Mouse (Mus musculus): ENCODE data around the gene Pamr1. TPM values are rescaled to one million over a fixed set of nuclear protein-coding genes. Genes with fewer than 3 reads are reported as not detected.

The Pamr1 gene
- polyA plus RNA-seq, 1 experiment from 2014 or later: 1.7 TPM

GRCm38 (mm10) chr2:102552095-102552537, 2.3 kb downstream of the Pamr1 start:
- Histone ChIP-seq H3K9me3 (replicated peaks) (no peaks in the 10 kb centered on the region), H3K27me3 (ENCODE audit: low read depth, poor library complexity, severe bottlenecking) (peaks cover 37% of the 10 kb centered on the region), H3K36me3 (no peaks in the 10 kb centered on the region), H3K4me3 (no peak overlapping the region), H3K27ac (no peak overlapping the region), H3K4me1 (peaks cover 31% of the 10 kb centered on the region)
- no peak for DNase-seq (ENCODE audit: low spot score)
- WGBS: 48% methylated on average over 5 of the region's 5 CpGs

DNA sequence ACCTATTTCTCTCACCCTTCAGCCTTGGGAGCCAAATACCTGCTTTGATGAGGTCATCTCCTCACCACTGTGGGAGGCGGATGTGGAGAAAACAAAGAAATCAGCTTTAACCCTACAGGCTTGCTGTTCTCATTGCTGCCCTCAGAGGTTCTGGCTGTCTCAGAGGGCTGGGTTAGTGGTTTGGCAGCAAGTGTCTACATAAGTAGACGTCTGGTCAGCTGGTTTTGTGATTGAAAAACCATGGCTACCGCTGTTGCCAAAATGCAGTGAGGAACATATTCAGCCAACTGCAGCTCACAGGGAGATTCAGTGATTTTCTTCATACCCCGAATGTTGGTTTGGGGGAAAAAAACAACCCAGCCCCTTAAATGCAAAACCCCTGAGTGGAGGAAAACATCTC, 7.3 kb downstream of the Pamr1 start:
- Histone ChIP-seq H3K36me3 (no peaks in the 10 kb centered on the region), H3K27me3 (ENCODE audit: low read depth, poor library complexity, severe bottlenecking) (no peaks in the 10 kb centered on the region), H3K4me3 (no peak overlapping the region), H3K4me1 (peaks cover 3% of the 10 kb centered on the region; the same call in 1 of the 2 replicates), H3K27ac (no peak overlapping the region), H3K9me3 (replicated peaks) (no peaks in the 10 kb centered on the region)
- 76% methylated on average over 4 of the region's 4 CpGs for WGBS
- DNase-seq (ENCODE audit: low spot score): no peak

DNA sequence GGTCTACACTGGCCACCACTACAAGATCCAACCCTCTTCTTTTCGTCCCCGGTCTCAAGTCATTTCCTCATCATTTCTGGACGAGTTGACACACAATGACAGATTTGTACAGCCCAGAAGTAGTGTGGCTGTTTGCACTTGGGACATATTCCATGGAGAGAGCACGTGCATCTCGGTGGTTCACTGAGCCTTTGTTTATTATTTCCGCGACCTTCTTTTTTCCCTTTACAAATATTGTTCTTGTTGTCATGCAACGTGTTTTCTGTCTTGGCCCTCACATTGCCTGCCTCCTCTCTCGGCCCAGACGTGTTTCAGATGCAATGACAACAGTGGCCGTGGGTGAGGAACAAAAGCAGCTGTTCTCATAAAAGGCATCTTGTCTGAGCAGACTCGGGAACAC, 9.2 kb downstream of the Pamr1 start:
- WGBS: 91% methylated on average over 12 of the region's 12 CpGs
- Histone ChIP-seq H3K9me3 (replicated peaks) (no peaks in the 10 kb centered on the region), H3K4me3 (no peak overlapping the region), H3K4me1 (no peaks in the 10 kb centered on the region), H3K27me3 (ENCODE audit: low read depth, poor library complexity, severe bottlenecking) (no peaks in the 10 kb centered on the region), H3K27ac (no peak overlapping the region), H3K36me3 (no peaks in the 10 kb centered on the region)
- DNase-seq (ENCODE audit: low spot score): no peak

DNA sequence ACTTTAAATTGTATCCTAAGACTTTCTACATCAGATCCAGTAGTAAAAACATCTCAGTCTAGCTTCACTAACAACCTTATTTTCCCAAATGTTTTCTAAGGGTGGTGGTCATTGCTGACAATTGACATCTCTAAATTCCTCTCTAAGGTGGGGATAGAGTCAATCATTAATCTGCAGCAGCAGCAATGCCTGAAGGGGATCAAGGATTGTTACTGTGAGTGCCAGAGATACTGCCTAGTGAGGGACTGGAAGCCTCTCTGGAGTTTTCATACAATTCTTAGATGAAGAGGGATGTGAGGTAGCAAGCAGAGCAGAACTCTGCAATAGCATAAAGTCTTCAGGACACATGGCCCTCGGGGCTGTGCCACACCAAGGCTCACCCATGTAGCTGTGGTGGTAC, 14.0 kb downstream of the Pamr1 start:
- DNase-seq (ENCODE audit: low spot score): no peak
- Histone ChIP-seq H3K36me3 (no peaks in the 10 kb centered on the region), H3K27ac (no peak overlapping the region), H3K4me1 (no peaks in the 10 kb centered on the region), H3K9me3 (replicated peaks) (no peaks in the 10 kb centered on the region), H3K4me3 (no peak overlapping the region), H3K27me3 (ENCODE audit: low read depth, poor library complexity, severe bottlenecking) (no peaks in the 10 kb centered on the region)
- WGBS: 69% methylated on average over 1 of the region's 1 CpGs

DNA sequence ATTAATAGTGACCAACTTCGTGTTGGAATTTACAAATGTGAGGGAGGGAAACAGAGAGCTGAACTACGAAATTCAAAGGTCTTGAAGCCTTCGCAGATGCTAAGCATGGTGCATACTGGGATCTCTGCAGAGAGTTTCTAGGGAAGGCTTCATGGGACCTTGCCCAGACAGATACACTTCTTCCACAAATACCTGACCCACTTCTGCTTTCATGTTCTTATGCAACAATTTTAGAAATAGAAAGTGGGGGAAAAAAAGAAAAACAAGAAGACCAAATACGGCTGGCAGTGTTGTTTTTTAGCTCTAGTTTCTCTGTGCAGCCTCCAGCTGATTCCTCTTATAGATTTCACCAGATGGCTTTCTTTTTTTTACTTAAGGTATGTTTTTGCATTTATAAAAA, 29.4 kb downstream of the Pamr1 start:
- no peak for DNase-seq (ENCODE audit: low spot score)
- Histone ChIP-seq H3K27me3 (ENCODE audit: low read depth, poor library complexity, severe bottlenecking) (no peaks in the 10 kb centered on the region), H3K27ac (no peak overlapping the region), H3K36me3 (no peaks in the 10 kb centered on the region), H3K4me1 (no peaks in the 10 kb centered on the region), H3K9me3 (replicated peaks) (no peaks in the 10 kb centered on the region), H3K4me3 (no peak overlapping the region)
- WGBS: 84% methylated on average over 4 of the region's 4 CpGs

DNA sequence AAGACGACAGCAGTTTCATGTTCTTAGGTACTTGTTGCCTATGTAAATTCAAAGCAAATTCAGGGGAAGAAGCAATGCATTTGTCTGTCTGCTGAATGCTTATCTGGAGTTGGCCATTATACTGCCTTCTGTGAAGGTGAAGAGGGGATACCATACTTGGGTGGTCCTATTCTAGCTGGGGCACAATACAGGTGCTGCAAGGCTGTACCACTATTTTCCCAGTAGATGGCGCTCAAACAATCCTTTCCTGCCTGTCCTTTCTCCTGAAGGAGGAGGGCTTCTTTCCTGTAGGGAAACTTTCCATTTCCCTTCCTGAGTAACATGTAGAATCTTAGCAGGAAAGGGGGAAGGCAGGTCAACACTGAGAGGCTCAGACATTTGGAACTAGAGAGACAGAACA, 40.2 kb downstream of the Pamr1 start:
- Histone ChIP-seq H3K36me3 (no peaks in the 10 kb centered on the region), H3K4me1 (no peaks in the 10 kb centered on the region), H3K27ac (no peak overlapping the region), H3K27me3 (ENCODE audit: low read depth, poor library complexity, severe bottlenecking) (no peaks in the 10 kb centered on the region), H3K4me3 (no peak overlapping the region), H3K9me3 (replicated peaks) (no peaks in the 10 kb centered on the region)
- WGBS: 38% methylated on average over 2 of the region's 2 CpGs
- peak; percentile 43 for DNase-seq (ENCODE audit: low spot score)

DNA sequence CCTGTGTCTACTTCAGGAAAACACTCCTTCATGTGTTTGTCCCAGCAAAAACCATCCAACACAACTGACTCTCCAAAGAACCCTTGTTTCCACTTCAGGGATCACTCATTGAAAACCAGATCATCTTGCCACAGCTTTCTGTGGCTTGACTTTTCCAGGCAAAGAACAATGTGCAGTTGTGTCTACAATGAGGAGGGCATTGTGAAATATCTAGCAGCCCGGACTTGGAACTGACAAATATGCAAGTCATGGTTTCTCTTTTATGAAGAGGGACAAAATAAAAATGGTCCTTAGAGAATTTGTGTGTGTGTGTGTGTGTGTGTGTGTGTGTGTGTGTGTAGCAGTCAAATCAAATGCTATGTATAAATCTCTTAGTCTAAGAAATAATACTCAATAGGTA, 44.7 kb downstream of the Pamr1 start:
- no peak for DNase-seq (ENCODE audit: low spot score)
- 0 out of 2 replicates have a peak, but pooled peaks cover 5% of the 10 kb centered on the region for H3K27me3 ChIP-seq (ENCODE audit: low read depth, poor library complexity, severe bottlenecking)

DNA sequence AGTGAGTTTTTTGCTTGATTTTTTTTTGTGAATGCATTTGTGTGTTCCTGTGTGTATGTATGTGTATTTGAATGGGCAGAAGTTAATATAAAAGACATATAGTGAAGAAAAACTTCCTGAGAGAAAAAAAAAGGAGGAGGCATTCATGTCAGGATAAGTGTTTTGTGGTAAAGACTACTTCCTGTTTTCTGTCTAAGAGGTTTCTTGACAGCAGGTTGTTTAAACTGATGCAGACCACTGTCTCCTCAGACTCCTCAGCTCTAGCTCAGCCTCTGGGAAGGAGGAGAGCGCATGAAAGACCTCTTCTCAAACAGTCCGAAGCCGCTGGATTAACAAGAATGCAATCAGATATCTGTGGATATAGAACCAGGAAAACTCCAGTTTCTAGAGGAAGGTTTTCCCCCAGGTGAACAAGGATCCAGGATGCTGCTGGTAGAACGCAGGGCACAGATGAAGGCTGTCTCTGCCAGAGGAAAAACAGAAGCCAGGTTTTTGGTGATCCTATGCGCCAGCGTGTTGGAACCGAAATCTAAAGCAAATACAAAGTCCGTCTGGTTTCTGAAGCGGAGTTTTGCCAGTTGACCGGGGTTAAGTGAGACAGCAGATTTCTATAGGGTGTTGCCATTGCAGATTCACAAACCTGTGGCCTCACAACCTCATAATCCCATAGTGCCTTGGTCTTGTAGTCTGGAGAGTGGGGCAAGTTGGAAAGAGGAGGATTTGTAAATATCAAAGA, 45.8 kb downstream of the Pamr1 start:
- H3K27me3 ChIP-seq (ENCODE audit: low read depth, poor library complexity, severe bottlenecking): 0 out of 2 replicates have a peak, but pooled peaks cover 5% of the 10 kb centered on the region
- no peaks in the 10 kb centered on the region for H3K36me3 ChIP-seq
- DNase-seq (ENCODE audit: low spot score): no peak
- H3K27ac ChIP-seq: no peak overlapping the region
- WGBS: 93% methylated on average over 10 of the region's 10 CpGs
- no peaks in the 10 kb centered on the region for H3K9me3 ChIP-seq (replicated peaks)
- peaks cover 9% of the 10 kb centered on the region for H3K4me1 ChIP-seq
- H3K4me3 ChIP-seq: no peak overlapping the region

More for the DNA sequence above, 44.7 kb downstream of the Pamr1 start:
- H3K4me3 ChIP-seq: no peak overlapping the region
- peaks cover 8% of the 10 kb centered on the region for H3K4me1 ChIP-seq
- WGBS: 86% methylated on average over 1 of the region's 1 CpGs
- no peaks in the 10 kb centered on the region for H3K36me3 ChIP-seq
- no peak overlapping the region for H3K27ac ChIP-seq
- H3K9me3 ChIP-seq (replicated peaks): no peaks in the 10 kb centered on the region

GRCm38 (mm10) chr2:102598911-102599721, 49.3 kb downstream of the Pamr1 start:
- WGBS: 39% methylated on average over 2 of the region's 2 CpGs
- Histone ChIP-seq H3K27me3 (ENCODE audit: low read depth, poor library complexity, severe bottlenecking) (0 out of 2 replicates have a peak, but pooled peaks cover 5% of the 10 kb centered on the region), H3K36me3 (no peaks in the 10 kb centered on the region), H3K27ac (no peak overlapping the region), H3K9me3 (replicated peaks) (no peaks in the 10 kb centered on the region), H3K4me3 (no peak overlapping the region), H3K4me1 (peaks cover 9% of the 10 kb centered on the region)
- DNase-seq (ENCODE audit: low spot score): no peak

DNA sequence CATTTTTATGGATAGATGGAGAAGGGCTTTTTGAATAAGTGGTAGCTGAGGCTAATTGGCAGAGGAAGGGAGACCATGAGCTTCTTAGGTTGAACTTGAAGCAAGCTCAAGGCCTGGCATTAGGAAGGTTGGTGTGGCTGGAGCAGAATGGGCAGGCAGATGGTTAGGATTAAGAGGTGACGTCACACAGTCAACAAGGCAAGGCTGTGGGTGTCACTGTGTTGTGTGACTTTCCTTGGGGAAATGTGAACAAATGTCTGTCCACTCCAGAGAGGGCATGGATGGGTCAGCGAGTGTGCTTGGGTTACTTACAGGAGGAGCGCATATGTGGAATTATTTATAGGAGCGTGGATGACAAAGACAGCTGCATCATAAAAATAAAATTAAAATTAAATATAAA, 50.7 kb downstream of the Pamr1 start:
- Histone ChIP-seq H3K27ac (no peak overlapping the region), H3K4me3 (no peak overlapping the region), H3K4me1 (peaks cover 9% of the 10 kb centered on the region), H3K9me3 (replicated peaks) (no peaks in the 10 kb centered on the region), H3K27me3 (ENCODE audit: low read depth, poor library complexity, severe bottlenecking) (0 out of 2 replicates have a peak, but pooled peaks cover 5% of the 10 kb centered on the region), H3K36me3 (no peaks in the 10 kb centered on the region)
- no peak for DNase-seq (ENCODE audit: low spot score)
- WGBS: 86% methylated on average over 4 of the region's 4 CpGs

GRCm38 (mm10) chr2:102610485-102610884, 60.7 kb downstream of the Pamr1 start:
- DNase-seq (ENCODE audit: low spot score): no peak
- WGBS: 91% methylated on average over 4 of the region's 4 CpGs

DNA sequence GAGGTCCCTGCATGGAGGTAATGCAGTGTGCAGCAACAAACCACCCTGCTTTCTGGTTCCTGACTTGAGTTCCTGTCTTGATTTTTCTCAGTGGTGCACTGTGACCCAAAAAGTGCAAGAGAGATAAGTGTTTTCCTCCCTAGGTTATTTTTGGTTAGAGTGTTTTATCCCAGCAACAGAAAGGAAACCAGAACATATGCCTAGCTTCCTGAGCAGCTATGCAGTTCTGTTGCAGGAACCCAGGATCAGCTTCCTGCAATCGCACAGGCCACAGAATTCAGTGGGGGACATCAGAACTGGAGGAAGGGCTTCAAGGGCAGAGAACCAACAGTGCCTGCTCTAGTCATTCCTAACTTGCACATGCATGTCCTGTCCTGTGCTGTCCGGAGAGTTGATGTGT, 66.8 kb downstream of the Pamr1 start:
- Histone ChIP-seq H3K36me3 (no peaks in the 10 kb centered on the region), H3K27ac (no peak overlapping the region), H3K9me3 (replicated peaks) (no peaks in the 10 kb centered on the region), H3K4me1 (no peaks in the 10 kb centered on the region), H3K27me3 (ENCODE audit: low read depth, poor library complexity, severe bottlenecking) (no peaks in the 10 kb centered on the region), H3K4me3 (no peak overlapping the region)
- no peak for DNase-seq (ENCODE audit: low spot score)
- WGBS: 77% methylated on average over 2 of the region's 2 CpGs

More at GRCm38 (mm10) chr2:102610485-102610884, 60.7 kb downstream of the Pamr1 start:
- H3K36me3 ChIP-seq: no peaks in the 10 kb centered on the region
- H3K27me3 ChIP-seq (ENCODE audit: low read depth, poor library complexity, severe bottlenecking): no peaks in the 10 kb centered on the region
- no peak overlapping the region for H3K27ac ChIP-seq
- H3K4me3 ChIP-seq: no peak overlapping the region
- H3K9me3 ChIP-seq (replicated peaks): no peaks in the 10 kb centered on the region
- no peaks in the 10 kb centered on the region for H3K4me1 ChIP-seq

GRCm38 (mm10) chr2:102620744-102621429, 71.1 kb downstream of the Pamr1 start:
- H3K9me3 ChIP-seq (replicated peaks): no peaks in the 10 kb centered on the region
- WGBS: 83% methylated on average over 12 of the region's 12 CpGs
- no peaks in the 10 kb centered on the region for H3K4me1 ChIP-seq
- H3K4me3 ChIP-seq: no peak overlapping the region
- no peaks in the 10 kb centered on the region for H3K27me3 ChIP-seq (ENCODE audit: low read depth, poor library complexity, severe bottlenecking)
- H3K36me3 ChIP-seq: no peaks in the 10 kb centered on the region
- no peak for DNase-seq (ENCODE audit: low spot score)
- no peak overlapping the region for H3K27ac ChIP-seq

Measured in limb, embryonic 10.5 days (tissue).